Mouse (Mus musculus) mouse trophoblast stem cell (cell line): ENCODE data around the gene Dnajb3.
"Not testable (repeated sequence)": the region's sequence is repeated elsewhere in the genome, so short reads cannot be mapped to it uniquely, and the experiment has no call there.

Experiments
- in situ Hi-C, 2 experiments: fragments of 300-500 bp; cut with MseI, MboI; formaldehyde crosslinking; loops; 2 replicates in 1 of 2; 3 replicates in 1 of 2; pipeline ENCODE4 v1.15.1; 2025

The Dnajb3 gene

DNA sequence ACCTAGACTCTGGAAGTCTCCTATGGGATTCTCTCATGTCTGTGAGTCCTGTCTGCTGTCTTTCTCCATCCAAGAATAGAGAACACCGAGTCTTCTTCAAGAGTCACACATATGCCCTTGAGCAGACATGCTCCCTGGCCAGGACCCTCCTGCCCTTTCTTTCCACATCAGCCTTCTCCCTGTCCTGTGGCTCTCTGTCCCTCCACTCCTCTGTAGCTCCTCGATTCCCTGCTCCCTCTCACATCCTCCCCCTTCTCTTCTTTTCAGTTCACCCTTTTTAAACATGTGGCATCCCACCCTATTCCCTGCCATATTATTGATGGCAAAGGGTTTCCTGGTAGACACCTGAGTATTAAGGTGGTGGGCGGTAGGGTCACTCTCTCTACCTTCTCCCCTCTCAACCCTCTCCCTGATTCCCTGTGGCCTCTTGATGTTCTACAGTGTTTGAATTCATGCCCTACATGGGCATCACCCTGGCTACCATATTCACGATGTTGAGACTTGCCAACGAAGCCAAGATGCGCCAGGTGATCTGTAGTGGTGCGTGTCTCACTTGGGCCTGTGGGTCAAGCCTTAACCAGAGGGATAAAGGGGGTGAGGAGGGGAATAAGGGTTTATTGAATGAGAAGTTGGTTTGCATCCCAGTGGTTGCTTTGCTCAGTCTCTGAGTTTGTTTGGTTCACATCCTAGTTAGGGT lies 26.4 kb upstream of the Dnajb3 start:
- in situ Hi-C loops: no loop called here

DNA sequence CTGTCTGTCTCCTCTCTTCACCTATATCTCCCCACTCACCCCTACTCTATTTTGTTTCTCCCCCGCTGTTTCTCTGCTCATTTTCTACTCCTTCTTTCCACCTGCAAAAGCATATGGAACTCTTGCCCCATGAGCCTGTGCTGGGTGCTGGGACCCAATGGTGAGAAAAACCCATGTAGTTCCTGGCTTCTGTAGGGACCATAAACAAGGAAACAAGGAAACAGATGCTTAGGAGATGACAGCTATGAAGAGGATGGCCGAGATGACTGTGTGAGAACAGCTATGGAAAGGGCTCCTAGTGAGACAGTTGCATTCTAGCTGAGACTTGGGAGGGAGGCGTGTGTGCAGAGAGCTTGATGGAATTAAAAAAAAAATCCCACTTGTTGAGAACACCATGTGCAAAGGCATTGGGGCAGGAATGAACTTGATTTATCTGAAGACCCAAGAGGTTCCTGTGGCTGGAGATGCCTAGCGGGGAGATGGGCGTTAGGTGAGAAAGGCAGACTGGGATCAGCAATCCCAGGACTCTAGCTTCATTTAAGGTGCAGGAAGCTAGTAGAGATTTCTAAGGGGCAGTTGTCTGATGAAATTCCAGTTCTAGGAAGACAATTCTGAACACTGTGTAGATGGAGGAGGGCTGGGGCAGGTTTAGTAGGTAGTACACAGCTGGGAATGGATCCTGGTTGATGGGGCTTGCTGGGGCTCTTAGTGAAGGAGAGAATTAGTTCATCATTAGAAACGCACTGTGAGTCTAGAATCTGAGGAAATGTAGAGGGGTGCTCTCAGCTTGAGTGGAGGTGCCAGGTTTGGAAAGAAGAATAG lies 25.6 kb upstream of the Dnajb3 start:
- in situ Hi-C loops: no loop called here

DNA sequence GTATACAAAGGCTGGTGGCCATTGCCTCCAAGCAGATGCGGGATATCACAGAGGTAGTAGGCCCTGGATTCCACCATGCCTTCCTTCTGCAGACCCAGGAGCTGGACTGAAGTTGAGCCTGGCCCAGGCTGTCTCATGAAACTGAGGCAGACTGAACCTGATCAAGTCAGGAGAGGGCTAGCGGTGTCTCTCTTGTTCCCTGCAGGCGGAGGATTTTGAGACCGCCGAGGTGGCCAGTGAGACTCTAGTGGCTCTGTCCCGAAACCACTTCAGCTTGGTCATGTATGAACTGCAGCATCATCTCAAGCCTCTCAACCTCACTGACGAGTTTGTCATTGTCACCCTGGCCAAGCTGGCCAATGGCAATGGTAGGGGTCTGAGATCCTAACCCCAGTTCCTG lies 24.8 kb upstream of the Dnajb3 start:
- in situ Hi-C loops: no loop called here

DNA sequence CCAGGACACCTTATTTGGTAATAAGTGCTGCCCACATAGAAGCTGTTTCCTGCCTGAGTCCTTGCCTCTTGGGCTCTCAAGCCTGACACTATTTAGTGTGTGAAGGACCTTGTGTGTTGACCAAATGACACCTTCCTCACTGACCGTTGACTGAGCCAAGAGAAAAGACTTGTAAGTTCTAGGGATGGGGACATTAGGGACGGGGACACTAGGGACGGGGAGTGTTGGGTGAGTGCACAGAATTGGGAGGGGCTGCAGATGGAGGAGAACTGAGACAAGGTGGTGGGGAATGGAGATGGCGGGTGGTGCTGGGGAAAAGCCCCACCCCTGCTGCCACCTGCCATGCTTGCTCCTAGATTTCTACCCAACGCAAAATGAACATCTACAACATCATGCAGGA lies 24.4 kb upstream of the Dnajb3 start:
- in situ Hi-C loops: no loop called here

DNA sequence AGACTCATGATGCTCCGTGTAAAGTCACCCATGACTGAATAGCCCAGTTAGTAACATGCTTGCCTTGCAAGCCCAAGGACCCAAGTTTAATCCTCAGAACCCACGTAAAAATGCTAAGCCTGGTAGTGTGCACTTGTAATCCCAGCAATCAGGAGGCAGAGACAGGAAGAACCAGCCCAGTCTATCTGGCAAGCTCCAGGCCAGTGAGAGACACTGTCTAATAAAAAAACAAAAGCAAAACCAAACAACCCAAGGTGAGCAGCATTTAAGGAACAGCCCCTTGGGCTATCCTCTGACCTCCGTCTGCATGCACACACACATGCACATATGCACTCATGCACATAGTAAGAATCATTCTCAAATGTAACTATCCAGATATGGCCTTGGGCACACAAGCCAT lies 24.0 kb upstream of the Dnajb3 start:
- in situ Hi-C loops: no loop called here

DNA sequence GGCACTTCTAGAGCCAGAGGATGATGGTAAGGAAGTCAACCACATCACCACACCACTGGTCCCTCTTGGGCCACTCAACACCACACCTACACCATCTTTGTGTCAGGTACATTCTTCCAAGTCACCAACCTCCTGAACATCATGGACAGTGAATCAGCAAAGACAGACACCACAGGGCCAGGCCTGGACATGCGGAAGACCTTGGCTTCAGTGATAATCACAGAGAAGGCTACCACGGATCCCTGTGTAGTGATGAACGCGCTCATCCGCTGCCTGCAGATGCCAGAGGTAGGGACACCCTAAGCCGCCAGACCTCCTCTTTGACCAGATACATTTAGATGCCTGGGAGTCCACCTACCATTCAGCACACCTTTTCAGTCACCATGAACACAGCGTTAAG lies 22.5 kb upstream of the Dnajb3 start:
- in situ Hi-C loops: no loop called here

DNA sequence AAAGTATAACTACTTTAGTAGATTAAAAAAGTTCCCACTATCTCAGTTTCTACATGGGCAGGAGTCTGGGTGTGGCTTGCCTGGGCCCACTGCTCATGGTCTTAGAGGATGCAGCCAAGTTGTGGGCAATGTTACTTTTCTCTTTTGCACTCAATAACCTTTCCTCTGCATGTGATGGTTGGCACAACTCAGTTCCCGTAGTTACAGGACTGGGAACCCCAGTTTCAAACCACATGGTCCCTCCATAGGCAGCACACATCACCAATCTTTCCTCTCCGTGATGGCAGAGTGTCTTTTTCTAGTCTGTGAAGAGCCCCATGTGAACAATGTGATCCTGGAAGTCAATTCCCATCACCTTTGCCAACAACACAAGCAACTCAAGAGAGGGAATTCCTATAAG lies 21.9 kb upstream of the Dnajb3 start:
- in situ Hi-C loops: no loop called here

DNA sequence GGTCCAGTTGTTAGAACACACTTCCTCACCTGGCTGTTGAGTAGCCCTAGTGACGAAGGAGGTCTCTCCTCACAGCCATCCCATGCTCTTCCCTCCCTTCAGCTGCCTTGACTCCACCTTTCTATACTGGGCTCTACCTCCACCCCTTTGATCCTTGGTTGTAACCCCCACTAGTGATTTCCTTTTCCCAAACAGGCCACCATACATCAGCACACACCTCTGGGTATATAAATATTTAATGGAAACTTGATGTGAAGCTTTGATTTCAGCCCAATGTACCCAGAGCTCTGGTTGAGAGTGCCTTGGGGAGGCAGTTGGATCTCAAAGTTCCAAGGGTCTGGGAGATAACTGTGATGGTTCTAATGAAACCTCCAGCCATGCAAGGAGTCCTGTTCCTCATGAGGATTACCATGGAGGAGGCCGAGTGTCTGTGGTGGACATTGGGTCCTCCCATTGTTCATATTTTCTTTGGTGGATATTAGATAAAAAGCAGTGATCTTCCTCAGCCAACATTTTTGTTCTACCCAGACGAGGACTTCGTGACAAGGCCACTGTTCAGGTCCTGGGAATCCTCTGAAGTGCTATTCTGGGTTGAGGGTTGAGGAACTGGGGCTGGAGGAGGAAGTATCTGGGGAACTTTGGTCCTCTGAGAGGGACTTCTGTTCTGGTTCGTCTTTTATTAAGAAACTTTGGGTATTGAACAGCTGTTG lies 21.2 kb upstream of the Dnajb3 start, which contains the start of gene Mroh2a:
TSS of gene Mroh2a (plus strand) at position 317 of the 710 bp plus-strand sequence.
- in situ Hi-C loops: no loop called here

DNA sequence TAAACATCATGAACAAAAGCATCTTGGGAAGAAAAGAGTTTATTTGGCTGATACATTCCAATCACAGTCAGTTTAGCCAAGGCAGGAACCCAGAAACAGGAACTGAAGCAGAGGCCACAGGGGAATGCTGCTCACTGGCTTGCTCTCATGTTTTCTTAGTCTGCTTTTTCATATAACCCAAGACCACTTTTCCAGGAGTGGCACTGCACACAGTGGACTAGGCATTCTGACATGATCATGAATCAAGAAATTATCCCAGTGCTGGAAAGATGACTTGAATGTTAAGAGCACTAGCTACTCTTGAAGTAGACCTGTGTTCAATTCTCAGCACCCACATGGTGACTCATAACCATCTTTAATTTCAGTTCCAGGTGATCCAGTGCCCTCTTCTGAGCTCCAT lies 20.2 kb upstream of the Dnajb3 start:
- in situ Hi-C loops: no loop called here

DNA sequence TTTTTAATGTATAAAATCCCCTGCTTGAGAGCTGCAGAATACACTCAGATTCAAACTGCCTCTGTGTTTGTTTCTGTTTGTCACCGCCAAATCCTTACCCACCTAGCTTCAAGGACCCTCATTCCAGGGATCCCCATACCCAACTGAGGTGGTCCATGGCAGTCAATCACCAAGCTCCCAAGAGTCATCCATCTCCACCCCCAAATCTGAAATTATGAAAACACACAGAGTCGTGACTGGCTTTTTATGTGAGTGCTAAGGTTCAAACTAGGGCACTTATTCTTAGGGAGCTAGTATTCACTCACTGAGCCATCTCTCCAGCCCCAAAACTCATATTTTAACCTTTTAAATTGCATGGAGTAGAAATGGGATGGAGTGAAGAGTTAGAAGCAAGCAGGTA lies 19.7 kb upstream of the Dnajb3 start:
- in situ Hi-C loops: not testable (repeated sequence)

DNA sequence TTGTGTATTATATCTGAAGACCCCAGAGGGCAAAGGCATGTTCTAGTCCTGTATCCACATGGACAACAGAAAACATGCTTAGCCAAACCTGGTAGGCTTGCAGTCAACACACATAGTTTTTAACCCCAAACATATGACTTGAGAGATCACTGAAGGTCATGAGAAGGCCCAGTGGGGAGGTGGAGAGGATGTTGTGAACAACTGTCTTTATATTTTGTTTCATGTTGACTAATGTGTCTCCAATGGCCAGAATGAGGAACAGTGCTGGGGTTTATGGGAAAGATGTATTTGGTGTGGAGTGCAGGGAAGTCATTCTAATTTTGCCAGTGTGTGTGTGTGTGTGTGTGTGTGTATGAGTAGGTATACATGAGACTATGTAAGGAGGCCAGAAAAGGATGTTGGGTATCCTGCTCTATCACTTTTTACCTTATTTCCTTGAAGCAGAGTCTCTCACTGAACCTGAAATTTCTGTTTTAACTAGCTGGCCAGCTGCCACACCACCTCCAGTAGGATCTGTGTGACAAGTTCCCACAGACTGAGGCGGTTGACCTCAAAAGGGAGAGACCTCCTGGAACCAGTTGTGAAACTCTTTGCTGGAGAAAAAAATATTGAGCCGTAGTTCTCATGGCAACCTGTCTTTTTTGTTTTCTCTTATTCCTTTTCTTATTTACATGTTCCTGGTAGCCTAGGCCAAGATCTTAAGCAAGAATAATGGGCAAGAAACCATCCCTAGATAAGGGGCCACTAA lies 18.6 kb upstream of the Dnajb3 start:
- in situ Hi-C loops: no loop called here

DNA sequence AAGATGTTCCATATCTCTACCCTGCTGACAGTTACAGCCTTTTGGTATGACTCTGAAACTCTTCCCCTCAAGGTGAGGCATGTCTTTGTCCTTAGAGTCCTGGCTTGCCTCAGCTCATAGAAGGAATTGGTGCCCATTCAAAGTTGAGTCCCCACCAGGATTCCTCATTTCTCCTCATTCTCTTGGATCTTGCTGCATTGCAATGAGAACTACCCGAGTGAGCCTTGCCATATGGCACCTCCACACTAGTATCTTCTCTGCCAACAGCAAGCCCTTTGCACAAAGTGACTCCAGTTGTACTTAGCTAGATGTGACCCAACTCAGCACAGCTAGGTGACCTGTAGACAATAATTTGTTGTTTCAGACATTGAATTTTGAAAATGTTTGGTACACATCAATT lies 18.0 kb upstream of the Dnajb3 start:
- in situ Hi-C loops: no loop called here

DNA sequence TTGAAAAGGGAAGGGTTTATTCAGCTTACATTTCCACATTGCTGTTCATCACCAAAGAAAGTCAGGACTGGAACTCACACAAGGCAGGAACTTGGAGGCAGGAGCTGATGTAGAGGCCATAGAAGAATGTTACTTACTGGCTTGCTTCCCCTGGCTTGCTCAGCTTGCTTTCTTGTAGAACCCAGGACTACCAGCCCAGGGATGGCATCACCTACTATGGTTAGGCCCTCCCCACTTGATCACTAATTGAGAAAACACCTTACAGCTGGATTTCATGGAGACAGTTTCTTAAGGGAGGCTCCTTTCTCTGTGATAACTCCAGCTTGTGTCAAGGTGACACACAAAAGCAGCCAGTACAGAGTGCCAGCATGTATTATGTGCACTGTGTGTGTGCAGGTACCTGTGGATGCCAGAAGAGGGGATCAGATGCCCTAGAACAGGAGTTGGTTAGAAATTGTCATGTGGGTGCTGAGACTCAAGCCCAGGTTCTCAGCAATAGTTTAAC lies 17.5 kb upstream of the Dnajb3 start:
- in situ Hi-C loops: not testable (repeated sequence)

DNA sequence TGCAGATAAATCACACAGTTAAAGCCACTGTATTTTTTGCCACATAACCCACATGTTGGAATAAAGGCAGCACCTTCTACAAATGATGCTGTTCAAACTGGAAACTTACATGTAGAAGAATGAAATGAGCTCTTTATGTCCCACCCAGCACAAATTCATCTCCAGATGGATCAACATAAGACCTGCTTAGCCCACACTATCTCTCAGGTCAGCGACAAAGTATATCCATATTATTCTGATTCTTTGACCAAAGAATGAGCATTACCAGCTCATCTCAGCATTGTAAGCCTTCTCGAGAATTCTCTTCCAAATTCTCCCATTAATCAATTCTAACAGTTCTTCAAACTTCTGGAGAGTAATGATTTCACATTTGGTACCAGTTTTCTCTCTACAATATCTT lies 16.6 kb upstream of the Dnajb3 start:
- in situ Hi-C loops: no loop called here

DNA sequence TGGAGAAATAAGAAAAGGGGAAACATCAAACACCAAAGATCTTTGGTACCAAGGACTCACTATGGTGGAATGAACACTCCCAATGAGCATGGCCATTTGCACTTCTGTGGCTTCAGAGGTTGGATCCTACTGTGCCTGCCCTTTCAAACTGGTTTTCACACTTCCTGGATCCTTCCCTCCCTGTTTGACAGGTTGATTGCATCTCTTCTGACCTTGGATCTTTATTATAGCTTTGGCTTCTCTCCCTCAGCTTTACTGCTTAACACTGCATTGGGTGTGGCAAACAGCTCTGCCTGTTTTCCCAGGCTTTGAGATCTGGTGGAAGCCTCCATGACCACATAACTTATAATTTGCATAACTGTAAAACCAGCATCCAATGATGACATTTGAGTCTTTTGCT lies 14.8 kb upstream of the Dnajb3 start:
- in situ Hi-C loops: no loop called here

DNA sequence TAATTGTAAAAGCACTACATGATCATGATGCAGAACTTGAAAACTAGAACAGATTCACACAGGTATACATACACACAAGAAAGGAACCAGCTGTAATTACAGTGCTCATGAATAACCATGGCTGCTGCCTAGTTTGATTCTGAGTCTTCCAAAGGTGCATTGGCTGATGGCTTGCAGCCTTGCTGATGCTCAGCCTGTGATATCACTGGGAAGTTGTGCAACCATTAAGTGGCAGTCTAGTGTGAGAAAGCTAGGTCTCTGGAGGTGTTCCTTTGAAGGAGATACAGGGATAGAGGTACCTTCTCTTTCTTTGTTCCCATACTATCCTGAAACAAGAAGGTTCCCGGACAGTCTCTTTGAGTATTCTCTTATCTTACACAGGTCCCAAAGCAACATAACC lies 13.5 kb upstream of the Dnajb3 start:
- in situ Hi-C loops: no loop called here

DNA sequence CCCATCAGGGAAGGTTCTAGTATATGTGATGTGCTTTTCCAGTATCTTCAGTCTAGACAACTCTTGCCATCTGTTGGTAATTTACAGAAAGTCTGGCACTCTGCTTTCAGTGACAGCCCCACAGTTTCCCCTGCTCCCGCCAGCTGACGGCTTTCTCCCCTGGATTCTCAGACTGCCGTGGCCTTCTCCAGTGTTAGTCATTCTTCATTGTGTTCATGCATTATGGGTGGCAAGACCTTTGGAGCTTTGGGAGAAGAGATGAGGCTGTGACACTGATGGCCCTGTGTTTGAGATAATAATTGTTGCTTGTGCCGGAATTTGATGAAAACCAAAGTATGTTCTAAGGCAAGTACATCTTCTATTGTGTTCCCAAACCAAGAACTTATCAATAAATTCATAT lies 13.0 kb upstream of the Dnajb3 start:
- in situ Hi-C loops: no loop called here

DNA sequence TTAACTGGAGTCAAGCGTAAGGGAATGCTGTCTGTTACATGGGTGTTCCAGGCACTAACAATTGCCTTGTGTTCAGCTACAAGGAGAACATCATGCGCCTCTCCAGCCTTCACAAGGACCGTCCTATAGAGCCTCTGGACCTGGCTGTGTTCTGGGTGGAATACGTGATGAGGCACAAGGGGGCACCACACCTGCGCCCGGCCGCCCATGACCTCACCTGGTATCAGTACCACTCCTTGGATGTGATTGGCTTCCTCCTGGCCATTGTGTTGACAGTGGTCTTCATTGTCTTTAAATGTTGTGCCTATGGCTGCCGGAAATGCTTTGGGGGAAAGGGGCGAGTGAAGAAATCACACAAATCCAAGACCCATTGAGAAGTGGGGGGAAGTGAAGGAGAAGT lies 12.5 kb upstream of the Dnajb3 start:
- in situ Hi-C loops: no loop called here

DNA sequence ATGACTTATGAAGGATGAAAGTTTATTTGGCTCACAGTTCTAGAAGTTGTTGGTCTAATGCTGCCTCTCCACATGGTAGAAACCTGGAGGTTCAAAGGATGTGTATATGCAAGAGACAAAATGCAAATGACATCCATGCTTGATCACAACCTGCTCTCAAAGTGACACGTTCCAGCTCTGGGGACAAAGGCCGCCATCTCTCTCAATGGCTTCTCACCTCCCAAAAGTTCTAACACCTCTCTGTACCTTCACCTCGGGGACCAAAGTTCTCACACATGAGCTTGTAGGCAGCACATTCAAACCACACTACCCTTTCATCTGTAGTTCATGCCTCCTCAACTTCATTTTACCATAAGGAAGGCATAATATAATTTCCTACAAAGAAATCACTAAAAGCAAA lies 12.0 kb upstream of the Dnajb3 start:
- in situ Hi-C loops: no loop called here

DNA sequence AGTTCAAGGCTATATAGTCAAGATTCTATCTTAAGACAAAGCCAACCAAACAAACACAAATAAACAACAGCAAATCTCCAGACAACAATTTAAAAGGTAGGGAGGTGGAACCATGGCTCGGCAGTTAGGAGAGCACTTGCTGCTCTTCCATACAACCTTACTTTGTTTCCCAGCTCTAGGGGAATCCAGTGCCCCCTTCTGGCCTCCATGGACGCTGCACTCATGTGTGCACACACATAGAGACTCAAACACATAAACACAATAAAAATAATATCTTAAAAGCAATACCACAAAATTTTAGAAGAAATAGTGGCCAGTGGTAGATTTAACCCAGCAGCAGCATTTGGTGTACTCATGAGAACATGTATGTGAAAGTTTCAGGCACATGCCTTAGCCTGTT lies 11.6 kb upstream of the Dnajb3 start:
- in situ Hi-C loops: no loop called here

DNA sequence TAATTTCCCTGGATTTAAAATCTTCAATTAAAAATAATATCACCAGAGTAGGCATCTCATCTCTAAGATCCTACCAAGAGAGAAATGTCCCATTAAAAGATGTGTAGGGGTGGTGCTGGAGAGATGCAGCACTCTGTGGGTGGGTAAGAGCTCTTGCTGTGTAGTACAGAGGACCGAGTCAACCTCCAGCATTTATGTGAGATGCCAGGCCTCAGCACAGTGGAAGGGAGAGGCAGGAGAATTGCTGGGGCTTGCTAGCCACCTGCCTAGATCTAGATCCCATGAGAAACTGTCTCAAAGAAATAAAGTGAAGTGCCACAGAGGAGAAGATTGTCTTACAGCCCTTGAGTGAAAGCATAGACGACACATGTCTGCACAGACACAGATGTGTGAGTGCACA lies 11.0 kb upstream of the Dnajb3 start:
- in situ Hi-C loops: no loop called here
